Mouse (Mus musculus) telencephalon, adult 2 months (tissue): ENCODE data around the gene Gga3.
A peak's percentile ranks its signal among the peaks of the same experiment; 100 is the strongest.

Experiments
- DNase-seq: peaks from one replicate; pipeline ENCODE4 v3.0.0-alpha.2; 2011; ENCODE audit warnings: low read depth, low spot score

The Gga3 gene

DNA sequence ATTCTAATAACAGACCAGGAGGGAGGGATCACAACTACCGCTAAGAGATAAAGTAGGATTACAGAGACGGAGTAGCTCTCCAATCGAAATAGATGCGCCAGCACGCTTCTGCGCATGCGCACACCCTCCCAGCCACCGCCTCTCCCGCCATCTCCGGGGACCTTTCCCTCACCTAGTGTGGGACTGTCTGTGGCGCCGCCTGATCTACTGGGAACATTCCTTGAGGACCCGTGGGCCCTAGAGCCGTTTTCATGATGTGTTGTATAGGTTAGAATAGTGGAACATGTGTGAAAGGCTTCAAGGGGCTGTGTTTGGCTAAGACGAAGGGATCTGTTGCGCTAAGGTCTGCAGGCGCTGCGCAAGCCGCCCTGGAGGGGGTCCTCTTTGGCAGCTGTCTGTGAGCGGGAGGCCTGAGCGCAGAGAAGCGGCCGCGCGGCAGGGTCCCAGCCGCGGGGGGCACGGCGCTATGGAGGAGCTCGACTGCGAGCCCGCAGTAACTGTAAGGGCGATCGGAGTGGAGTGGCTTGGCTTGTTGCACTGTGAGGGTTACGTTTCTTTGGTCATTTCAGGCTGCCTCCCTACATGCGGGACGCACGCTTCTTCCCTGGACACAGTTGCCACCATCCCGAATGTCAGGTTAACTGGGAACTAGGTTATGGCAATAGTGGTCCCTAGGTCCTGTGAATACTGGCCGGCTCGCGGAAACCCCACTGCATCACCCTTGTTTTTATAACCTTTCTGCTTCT lies 39.6 kb downstream of the Gga3 start, which contains the start of gene Nup85:
Gene Nup85, plus strand, starts transcription at position 371 of the 746 bp plus-strand sequence.
- DNase-seq = peak; percentile 89

DNA sequence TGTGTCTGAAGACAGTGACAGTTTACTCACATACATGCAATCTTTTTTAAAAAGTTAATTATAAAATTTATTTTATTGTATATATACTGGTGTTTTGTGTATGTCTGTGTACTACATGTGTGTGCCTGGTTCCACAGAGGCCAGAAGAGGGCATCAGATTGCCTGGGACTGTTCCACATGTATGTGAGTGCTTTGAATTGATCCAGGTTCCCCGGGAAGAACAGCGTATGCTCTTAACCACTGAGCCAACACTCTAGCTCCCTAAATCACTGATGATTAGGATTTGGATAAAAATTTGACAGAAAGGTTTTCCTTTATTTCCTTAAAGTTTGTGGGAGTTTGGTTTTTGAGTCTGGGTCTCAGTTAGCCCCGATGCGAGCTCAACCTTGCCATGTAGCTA lies 40.4 kb downstream of the Gga3 start:
- no peak for DNase-seq

DNA sequence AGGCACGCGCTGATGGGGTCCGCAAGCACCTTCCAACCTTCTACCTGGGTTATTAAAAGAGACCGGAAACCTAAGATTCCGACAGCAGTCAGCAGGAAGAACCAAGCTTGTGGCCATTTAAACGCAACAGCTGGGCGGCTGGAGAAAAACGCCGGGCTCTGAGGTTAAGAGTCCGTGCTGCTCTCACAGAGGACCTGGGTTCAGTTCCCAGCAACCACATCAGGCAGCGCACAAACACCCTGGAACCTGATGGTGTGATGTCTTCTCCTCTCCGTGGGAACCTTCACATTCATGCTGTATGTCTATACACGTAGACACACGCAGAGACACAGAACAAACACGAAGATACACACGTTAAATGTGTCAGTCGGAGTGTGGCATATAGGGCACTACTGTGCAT lies 48.1 kb downstream of the Gga3 start:
- DNase-seq = no peak

DNA sequence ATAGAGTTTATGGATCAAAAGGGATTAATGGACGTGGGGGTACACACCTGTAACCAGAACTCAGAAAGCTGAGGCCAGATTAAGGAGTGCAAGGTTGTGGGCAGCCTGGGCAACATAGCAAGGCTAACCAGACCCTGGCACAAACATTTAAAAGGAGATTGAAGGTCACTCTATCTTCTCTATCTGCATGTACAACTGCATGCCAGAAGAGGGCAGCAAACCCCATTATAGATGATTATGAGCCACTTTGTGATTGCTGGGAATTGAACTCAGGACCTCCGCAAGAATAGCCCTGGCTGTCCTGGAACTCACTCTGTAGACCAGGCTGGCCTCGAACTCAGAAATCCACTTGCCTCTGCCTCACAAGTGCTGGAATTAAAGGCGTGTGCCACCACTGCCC lies 51.1 kb downstream of the Gga3 start:
- DNase-seq = no peak

DNA sequence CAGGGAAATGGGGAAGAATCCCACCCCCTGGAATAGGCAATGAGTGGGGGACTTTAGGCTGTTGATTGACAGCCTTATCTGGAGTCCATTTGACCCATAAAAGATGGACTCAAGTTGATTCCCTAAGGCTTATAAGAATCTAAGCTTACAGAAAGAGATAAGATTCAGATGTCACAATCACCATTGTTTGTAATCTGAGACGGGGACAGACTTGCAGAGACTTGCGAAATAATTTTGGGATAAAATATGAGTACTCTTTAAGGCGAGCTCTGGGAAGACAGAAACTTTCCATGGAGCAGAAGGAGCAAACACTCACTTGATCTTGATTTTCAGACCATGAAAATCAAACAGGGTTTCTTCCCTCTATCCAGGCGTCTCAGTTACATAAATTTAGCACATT lies 60.3 kb downstream of the Gga3 start:
- DNase-seq = no peak

DNA sequence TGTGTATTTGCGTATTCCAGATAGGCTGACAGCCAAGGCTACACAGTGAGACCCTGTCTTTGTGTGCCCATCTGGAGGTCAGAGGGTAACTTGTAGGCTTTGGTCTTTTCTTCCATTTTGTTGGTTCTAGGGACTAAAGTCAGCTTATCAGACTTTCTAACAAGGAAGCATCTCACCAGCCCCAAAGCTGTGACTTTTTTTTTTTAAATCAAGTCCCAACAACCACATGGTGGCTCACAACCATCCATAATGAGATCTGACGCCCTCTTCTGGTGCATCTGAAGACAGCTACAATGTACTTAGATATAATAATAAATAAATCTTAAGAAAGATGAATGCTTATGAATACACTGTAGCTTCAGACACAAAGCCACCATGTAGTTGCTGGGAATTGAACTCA lies 65.8 kb downstream of the Gga3 start:
- DNase-seq = no peak

DNA sequence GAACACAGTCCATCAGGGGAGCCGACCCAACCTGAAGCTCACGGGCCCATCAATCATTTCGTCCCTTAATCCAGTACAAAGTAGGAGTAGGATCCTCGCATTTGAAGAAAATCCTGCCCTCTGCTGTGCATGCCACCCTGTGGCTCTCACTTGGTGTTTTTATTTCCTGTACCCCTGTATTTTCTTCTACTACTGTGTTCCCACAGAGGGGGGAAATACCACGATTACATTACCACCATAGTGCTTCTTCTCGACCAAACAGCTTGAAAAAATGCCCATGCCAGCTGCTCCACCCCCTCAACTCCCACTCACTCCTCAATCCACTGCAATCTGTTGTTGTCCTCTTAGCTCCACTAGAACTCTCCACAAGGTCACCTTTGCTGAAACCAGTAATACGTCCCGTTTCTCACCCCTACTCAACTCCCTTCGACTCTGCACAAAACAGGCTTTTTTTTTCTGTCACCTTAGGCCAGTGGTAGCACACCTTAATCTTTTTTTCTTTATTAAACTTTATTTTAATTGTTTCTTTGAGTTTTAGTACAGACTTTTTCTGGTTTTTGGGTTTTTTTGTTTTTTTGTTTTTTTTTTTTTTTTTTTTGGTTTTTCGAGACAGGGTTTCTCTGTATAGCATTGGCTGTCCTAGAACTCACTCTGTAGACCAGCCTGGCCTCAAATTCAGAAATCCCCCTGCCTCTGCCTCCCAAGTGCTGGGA lies 66.8 kb downstream of the Gga3 start:
- no peak for DNase-seq

DNA sequence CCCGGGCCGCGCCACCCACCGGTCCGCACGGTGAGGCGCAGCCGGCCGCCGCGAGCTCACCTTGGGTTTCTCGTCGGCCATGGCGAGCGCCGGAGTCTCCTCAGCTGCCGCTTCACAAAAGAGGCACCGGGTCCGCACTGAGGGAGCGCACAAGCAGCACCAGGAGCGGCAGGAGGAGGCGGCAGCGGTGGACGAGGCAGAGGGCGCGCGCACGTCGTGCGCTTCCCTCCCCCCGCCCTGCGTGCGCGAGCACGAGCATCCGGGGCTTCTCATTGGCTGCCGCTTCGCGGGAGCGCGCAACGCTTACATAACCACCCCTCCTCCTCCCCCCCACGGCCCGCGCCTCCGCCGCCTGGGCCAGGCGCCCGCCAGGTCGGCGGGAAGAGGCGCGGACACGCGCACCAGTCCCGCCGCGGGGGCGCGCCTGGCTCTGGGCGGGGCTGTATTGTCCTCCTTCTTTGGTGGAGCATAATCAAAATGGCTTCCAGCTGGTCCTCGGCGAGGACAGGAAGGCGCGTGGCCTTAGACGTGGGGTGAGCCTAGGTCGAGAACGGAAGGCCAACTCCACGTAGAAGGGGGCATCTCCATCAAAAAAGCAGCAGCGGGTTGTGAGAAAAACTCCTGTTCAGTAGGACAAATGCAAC lies 67.7 kb downstream of the Gga3 start, which contains the start of gene Sumo2:
Gene Sumo2, minus strand, starts transcription at position 239 of the 644 bp plus-strand sequence.
- peak; percentile 82 for DNase-seq

DNA sequence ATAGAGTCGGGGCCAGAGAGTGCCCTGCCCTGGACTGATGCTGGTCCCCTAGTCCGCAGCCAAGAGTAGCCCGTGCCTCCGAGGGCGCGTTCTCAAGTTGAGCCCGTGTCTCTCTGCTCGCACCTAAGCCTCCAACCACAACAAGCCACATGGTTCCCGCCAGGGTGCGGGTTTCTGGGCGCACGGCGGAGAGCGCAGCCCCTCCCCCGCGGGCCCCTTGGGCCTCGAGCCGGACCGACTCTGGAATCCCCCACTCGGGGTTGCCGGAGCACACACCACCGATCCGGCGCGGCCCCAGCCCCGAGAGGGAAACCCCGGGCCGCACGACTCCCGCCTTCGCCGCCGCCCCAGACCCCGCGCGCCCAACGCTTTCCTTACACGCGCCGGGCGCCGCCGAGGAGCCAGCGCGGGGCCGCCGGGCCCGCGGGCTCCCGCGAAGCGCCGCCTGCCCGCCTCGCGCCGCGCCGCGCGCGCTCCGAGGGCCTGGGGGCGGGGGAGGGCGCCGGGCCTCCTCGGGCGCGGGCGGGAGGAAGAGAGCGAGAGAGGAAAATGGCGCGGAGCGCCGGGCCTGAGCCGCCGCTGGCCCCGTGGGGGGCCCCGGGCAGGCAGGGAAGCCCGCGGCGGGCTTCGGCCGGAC lies 68.3 kb downstream of the Gga3 start:
- DNase-seq = no peak

DNA sequence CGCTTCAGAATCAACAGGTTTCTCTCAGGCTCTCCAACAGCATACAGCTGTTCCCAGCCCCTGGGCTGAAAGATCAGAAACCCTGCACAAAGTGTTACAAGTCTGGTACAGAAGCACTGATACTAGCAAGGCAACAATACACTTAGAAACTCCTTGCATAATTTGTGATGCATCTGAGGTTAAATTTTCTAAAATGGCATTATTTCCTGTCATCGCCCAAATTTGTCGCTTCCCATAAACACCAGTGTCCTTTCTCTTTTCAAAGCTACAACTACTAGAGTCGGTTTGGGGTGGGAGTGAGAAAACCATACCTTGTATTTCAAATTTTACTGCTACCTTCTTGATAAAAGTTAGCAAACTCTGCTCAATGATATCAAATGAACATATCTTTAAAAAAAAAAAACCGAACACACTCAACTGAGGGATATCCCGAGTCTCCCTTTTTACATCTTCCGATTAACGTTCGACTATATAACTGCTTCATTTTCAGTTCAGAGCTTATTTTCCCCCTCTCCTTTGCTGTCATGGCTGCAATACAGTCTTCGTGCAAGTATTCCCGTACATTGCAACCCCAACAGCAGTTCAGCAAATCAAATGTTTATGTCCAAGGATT lies 69.0 kb downstream of the Gga3 start:
- DNase-seq = no peak
